Mouse (Mus musculus): ENCODE results near the gene Kcnh1. TPM values are rescaled to one million over a fixed set of nuclear protein-coding genes. Genes with fewer than 3 reads are reported as not detected.

Kcnh1 gene
- polyA plus RNA-seq, 1 experiment from 2014 or later = 0.59 TPM

- Histone ChIP-seq H3K36me3 (no peaks in the 10 kb centered on the region), H3K4me1 (replicated peaks) (no peaks in the 10 kb centered on the region), H3K27ac (no peak overlapping the region), H3K9me3 (no peaks in the 10 kb centered on the region), H3K4me3 (replicated peaks) (no peak overlapping the region), H3K27me3 (no peaks in the 10 kb centered on the region; the same call in 1 of the 2 replicates), H3K9ac (replicated peaks) (no peak overlapping the region), H3K4me2 (no peak overlapping the region)
- WGBS = 81% methylated on average over 4 of the region's 4 CpGs
- no peak for ATAC-seq (ENCODE audit: insufficient number of reproducible peaks, insufficient read depth, low FRiP score, low TSS enrichment, low read depth)
Measured at GRCm38 (mm10) chr1:192463732-192464131, 273.2 kb downstream of the Kcnh1 start.

GRCm38 (mm10) chr1:192472366-192472765, 281.8 kb downstream of the Kcnh1 start:
- H3K9ac ChIP-seq (replicated peaks) = no peak overlapping the region
- ATAC-seq (ENCODE audit: insufficient number of reproducible peaks, insufficient read depth, low FRiP score, low TSS enrichment, low read depth) = no peak
- no peaks in the 10 kb centered on the region for H3K27me3 ChIP-seq
- H3K27ac ChIP-seq = no peak overlapping the region
- H3K9me3 ChIP-seq = no peaks in the 10 kb centered on the region
- H3K4me3 ChIP-seq (replicated peaks) = no peak overlapping the region
- no peak overlapping the region for H3K4me2 ChIP-seq
- no peaks in the 10 kb centered on the region for H3K36me3 ChIP-seq
- 55% methylated on average over 4 of the region's 4 CpGs for WGBS
- H3K4me1 ChIP-seq (replicated peaks) = no peaks in the 10 kb centered on the region

- no peak for ATAC-seq (ENCODE audit: insufficient number of reproducible peaks, insufficient read depth, low FRiP score, low TSS enrichment, low read depth)
- Histone ChIP-seq H3K4me3 (replicated peaks) (no peak overlapping the region), H3K4me1 (replicated peaks) (no peaks in the 10 kb centered on the region), H3K9ac (replicated peaks) (no peak overlapping the region), H3K9me3 (no peaks in the 10 kb centered on the region), H3K27ac (no peak overlapping the region), H3K36me3 (no peaks in the 10 kb centered on the region), H3K4me2 (no peak overlapping the region), H3K27me3 (no peaks in the 10 kb centered on the region)
- 89% methylated on average over 6 of the region's 6 CpGs for WGBS
Measured at GRCm38 (mm10) chr1:192473134-192473533, 282.6 kb downstream of the Kcnh1 start.

GRCm38 (mm10) chr1:192476704-192477103, 286.1 kb downstream of the Kcnh1 start:
- no peaks in the 10 kb centered on the region for H3K27me3 ChIP-seq

GRCm38 (mm10) chr1:192477556-192477955, 287.0 kb downstream of the Kcnh1 start:
- Histone ChIP-seq H3K36me3 (no peaks in the 10 kb centered on the region), H3K4me3 (replicated peaks) (no peak overlapping the region), H3K9ac (replicated peaks) (no peak overlapping the region), H3K9me3 (no peaks in the 10 kb centered on the region), H3K4me1 (replicated peaks) (no peaks in the 10 kb centered on the region), H3K4me2 (no peak overlapping the region), H3K27me3 (no peaks in the 10 kb centered on the region), H3K27ac (no peak overlapping the region)
- no peak for ATAC-seq (ENCODE audit: insufficient number of reproducible peaks, insufficient read depth, low FRiP score, low TSS enrichment, low read depth)
- WGBS = 64% methylated on average over 6 of the region's 6 CpGs

More at GRCm38 (mm10) chr1:192476704-192477103, 286.1 kb downstream of the Kcnh1 start:
- ATAC-seq (ENCODE audit: insufficient number of reproducible peaks, insufficient read depth, low FRiP score, low TSS enrichment, low read depth) = no peak
- Histone ChIP-seq H3K27ac (no peak overlapping the region), H3K4me3 (replicated peaks) (no peak overlapping the region), H3K9ac (replicated peaks) (no peak overlapping the region), H3K4me2 (no peak overlapping the region), H3K36me3 (no peaks in the 10 kb centered on the region), H3K9me3 (no peaks in the 10 kb centered on the region), H3K4me1 (replicated peaks) (no peaks in the 10 kb centered on the region)
- 80% methylated on average over 7 of the region's 7 CpGs for WGBS

GRCm38 (mm10) chr1:192478176-192478575, 287.6 kb downstream of the Kcnh1 start:
- no peak overlapping the region for H3K4me3 ChIP-seq (replicated peaks)
- no peaks in the 10 kb centered on the region for H3K4me1 ChIP-seq (replicated peaks)
- no peaks in the 10 kb centered on the region for H3K36me3 ChIP-seq
- H3K9me3 ChIP-seq = no peaks in the 10 kb centered on the region
- no peak overlapping the region for H3K4me2 ChIP-seq
- 67% methylated on average over 5 of the region's 5 CpGs for WGBS
- no peak overlapping the region for H3K27ac ChIP-seq
- no peak for ATAC-seq (ENCODE audit: insufficient number of reproducible peaks, insufficient read depth, low FRiP score, low TSS enrichment, low read depth)
- no peak overlapping the region for H3K9ac ChIP-seq (replicated peaks)
- H3K27me3 ChIP-seq = no peaks in the 10 kb centered on the region

GRCm38 (mm10) chr1:192480072-192480784, 289.7 kb downstream of the Kcnh1 start:
- H3K36me3 ChIP-seq = no peaks in the 10 kb centered on the region
- H3K27ac ChIP-seq = no peak overlapping the region
- H3K9ac ChIP-seq (replicated peaks) = no peak overlapping the region
- H3K4me3 ChIP-seq (replicated peaks) = no peak overlapping the region
- no peaks in the 10 kb centered on the region for H3K9me3 ChIP-seq
- 88% methylated on average over 8 of the region's 8 CpGs for WGBS
- no peak overlapping the region for H3K4me2 ChIP-seq
- no peaks in the 10 kb centered on the region for H3K4me1 ChIP-seq (replicated peaks)
- H3K27me3 ChIP-seq = no peaks in the 10 kb centered on the region
- no peak for ATAC-seq (ENCODE audit: insufficient number of reproducible peaks, insufficient read depth, low FRiP score, low TSS enrichment, low read depth)

- Histone ChIP-seq H3K4me1 (replicated peaks) (no peaks in the 10 kb centered on the region), H3K36me3 (no peaks in the 10 kb centered on the region), H3K9ac (replicated peaks) (no peak overlapping the region), H3K27me3 (no peaks in the 10 kb centered on the region), H3K9me3 (no peaks in the 10 kb centered on the region), H3K4me3 (replicated peaks) (no peak overlapping the region), H3K27ac (no peak overlapping the region), H3K4me2 (no peak overlapping the region)
- ATAC-seq (ENCODE audit: insufficient number of reproducible peaks, insufficient read depth, low FRiP score, low TSS enrichment, low read depth) = no peak
Measured at GRCm38 (mm10) chr1:192481446-192481845, 290.9 kb downstream of the Kcnh1 start.

GRCm38 (mm10) chr1:192485030-192485429, 294.5 kb downstream of the Kcnh1 start:
- H3K4me2 ChIP-seq = no peak overlapping the region
- H3K4me3 ChIP-seq (replicated peaks) = no peak overlapping the region
- no peaks in the 10 kb centered on the region for H3K9me3 ChIP-seq
- no peaks in the 10 kb centered on the region for H3K36me3 ChIP-seq
- H3K4me1 ChIP-seq (replicated peaks) = no peaks in the 10 kb centered on the region
- no peak for ATAC-seq (ENCODE audit: insufficient number of reproducible peaks, insufficient read depth, low FRiP score, low TSS enrichment, low read depth)
- WGBS = 61% methylated on average over 3 of the region's 3 CpGs
- H3K27ac ChIP-seq = no peak overlapping the region
- no peaks in the 10 kb centered on the region for H3K27me3 ChIP-seq
- no peak overlapping the region for H3K9ac ChIP-seq (replicated peaks)

GRCm38 (mm10) chr1:192487571-192487970, 297.0 kb downstream of the Kcnh1 start:
- 94% methylated on average over 11 of the region's 11 CpGs for WGBS
- Histone ChIP-seq H3K9ac (replicated peaks) (no peak overlapping the region), H3K27me3 (no peaks in the 10 kb centered on the region), H3K4me1 (replicated peaks) (no peaks in the 10 kb centered on the region), H3K27ac (no peak overlapping the region), H3K4me3 (replicated peaks) (no peak overlapping the region), H3K36me3 (no peaks in the 10 kb centered on the region), H3K9me3 (no peaks in the 10 kb centered on the region), H3K4me2 (no peak overlapping the region)
- ATAC-seq (ENCODE audit: insufficient number of reproducible peaks, insufficient read depth, low FRiP score, low TSS enrichment, low read depth) = no peak

GRCm38 (mm10) chr1:192489908-192490825, 299.6 kb downstream of the Kcnh1 start:
- no peak for ATAC-seq (ENCODE audit: insufficient number of reproducible peaks, insufficient read depth, low FRiP score, low TSS enrichment, low read depth)
- H3K4me3 ChIP-seq (replicated peaks) = no peak overlapping the region
- no peaks in the 10 kb centered on the region for H3K4me1 ChIP-seq (replicated peaks)
- no peaks in the 10 kb centered on the region for H3K9me3 ChIP-seq
- no peaks in the 10 kb centered on the region for H3K27me3 ChIP-seq
- H3K4me2 ChIP-seq = no peak overlapping the region
- no peak overlapping the region for H3K27ac ChIP-seq
- no peaks in the 10 kb centered on the region for H3K36me3 ChIP-seq
- WGBS = 71% methylated on average over 13 of the region's 13 CpGs
- no peak overlapping the region for H3K9ac ChIP-seq (replicated peaks)

Measured in limb, embryonic 12.5 days (tissue).